Mouse (Mus musculus) testis, adult 2 months (tissue): Measurements from ENCODE around the gene Fam189b. TPM values are rescaled to one million over a fixed set of nuclear protein-coding genes. Genes with fewer than 3 reads are reported as not detected.

Experiments
- H3K27ac ChIP-seq: fragments of 200-500 bp; 2 replicates; pipeline ENCODE4 v1.5.1; 2012; ENCODE audit warnings: low read depth, low read length; ENCODE audit not compliant: control insufficient read depth, insufficient read depth
- H3K27me3 ChIP-seq: fragments of 200-500 bp; 2 replicates; pipeline ENCODE4 v1.6.1; 2012; ENCODE audit warnings: mild to moderate bottlenecking, low read length, moderate library complexity; ENCODE audit not compliant: control insufficient read depth, insufficient read depth
- H3K36me3 ChIP-seq: fragments of 200-500 bp; 2 replicates; pipeline ENCODE4 v1.6.1; 2012; ENCODE audit warnings: mild to moderate bottlenecking, low read length; ENCODE audit not compliant: control insufficient read depth, insufficient read depth
- H3K4me1 ChIP-seq: fragments of 200-500 bp; 2 replicates; pipeline ENCODE4 v1.6.1; 2012; ENCODE audit warnings: low read length; ENCODE audit not compliant: control insufficient read depth, insufficient read depth
- H3K4me3 ChIP-seq: fragments of 200-500 bp; 2 replicates; pipeline ENCODE4 v1.5.1; 2012; ENCODE audit warnings: low read depth, mild to moderate bottlenecking, low read length, moderate library complexity, mixed read lengths; ENCODE audit not compliant: control insufficient read depth
- CTCF ChIP-seq: fragments of 200-500 bp; IDR thresholded peaks from 2 replicates; pipeline ENCODE4 v1.5.1; 2012; ENCODE audit warnings: low read depth, mild to moderate bottlenecking, inconsistent platforms, low read length, moderate library complexity; ENCODE audit not compliant: control insufficient read depth, insufficient read depth, insufficient replicate concordance
- POLR2A ChIP-seq: fragments of 200-500 bp; IDR thresholded peaks from 2 replicates; pipeline ENCODE4 v1.6.1; 2012; ENCODE audit warnings: low read depth, mild to moderate bottlenecking, inconsistent platforms, low read length, moderate library complexity; ENCODE audit not compliant: control insufficient read depth
- polyA plus RNA-seq: library from polyadenylated mRNA; depleted of rRNA; stranded (reverse); fragments of >200 nt; gene quantifications from 2 replicates; pipeline ENCODE4 v1.2.3, GENCODE M21; 2012; rRNA removed

Fam189b gene
- polyA plus RNA-seq, 1 experiment: 5.7 TPM

DNA sequence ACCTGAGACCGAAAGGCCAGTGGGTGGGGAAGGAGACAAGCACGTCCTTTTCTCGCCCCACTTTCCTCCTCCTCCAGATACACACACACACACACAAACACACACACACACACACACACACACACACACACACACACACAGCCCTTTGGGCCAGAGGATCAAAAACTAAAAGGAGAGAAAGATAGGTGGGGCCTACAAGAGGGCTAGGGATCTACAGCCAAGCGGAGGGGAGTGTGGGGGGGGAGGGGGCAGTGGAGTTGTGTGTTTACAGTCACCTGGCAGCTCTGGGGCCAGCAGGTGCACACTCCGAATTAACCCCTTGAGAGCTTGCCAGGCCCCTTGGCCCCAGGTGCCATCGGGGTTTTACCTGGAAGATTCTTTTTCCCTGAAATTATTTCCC, 49.7 kb downstream of the Fam189b start:
- Histone ChIP-seq H3K27ac (no peak overlapping the region), H3K4me1 (peaks cover 6% of the 10 kb centered on the region), H3K4me3 (no peak overlapping the region), H3K27me3 (no peaks in the 10 kb centered on the region), H3K36me3 (no peaks in the 10 kb centered on the region)
- TF ChIP-seq CTCF: no peak
- TF ChIP-seq POLR2A: no peak

GRCm38 (mm10) chr3:89233562-89234110, 50.7 kb downstream of the Fam189b start:
- H3K4me3 ChIP-seq: no peak overlapping the region
- H3K36me3 ChIP-seq: no peaks in the 10 kb centered on the region
- H3K27ac ChIP-seq: no peak overlapping the region
- TF ChIP-seq POLR2A (no peak), CTCF (no peak)
- peaks cover 3% of the 10 kb centered on the region for H3K4me1 ChIP-seq
- H3K27me3 ChIP-seq: no peaks in the 10 kb centered on the region

DNA sequence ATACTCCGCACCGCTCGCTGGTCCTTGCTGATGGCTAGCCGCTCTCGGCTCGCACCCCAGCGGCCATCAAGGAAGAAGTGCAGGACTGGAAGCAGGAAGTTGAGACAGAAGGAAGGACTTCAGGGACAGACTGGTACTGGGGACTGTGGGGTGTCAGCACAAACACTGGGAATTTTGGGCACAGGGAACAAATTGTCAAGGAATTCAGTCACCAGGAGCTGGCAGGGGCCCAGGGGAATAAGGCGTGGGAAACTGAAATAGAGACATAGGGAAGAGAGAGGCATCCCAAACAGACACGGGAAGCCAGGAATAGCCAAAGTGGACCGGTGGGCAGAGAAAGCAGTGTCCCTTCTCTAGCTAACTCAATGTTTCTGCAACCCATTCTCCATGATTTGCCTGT, 53.6 kb downstream of the Fam189b start:
- no peaks in the 10 kb centered on the region for H3K36me3 ChIP-seq

GRCm38 (mm10) chr3:89237682-89238081, 54.7 kb downstream of the Fam189b start:
- Histone ChIP-seq H3K4me1 (no peaks in the 10 kb centered on the region), H3K27ac (no peak overlapping the region), H3K4me3 (no peak overlapping the region), H3K27me3 (no peaks in the 10 kb centered on the region), H3K36me3 (no peaks in the 10 kb centered on the region)
- no peak for TF ChIP-seq CTCF
- TF ChIP-seq POLR2A: no peak

More for the DNA sequence above, 53.6 kb downstream of the Fam189b start:
- Histone ChIP-seq H3K4me1 (no peaks in the 10 kb centered on the region), H3K27me3 (no peaks in the 10 kb centered on the region), H3K27ac (no peak overlapping the region), H3K4me3 (no peak overlapping the region)
- TF ChIP-seq POLR2A (no peak), CTCF (no peak)

- H3K4me3 ChIP-seq: no peak overlapping the region
- no peak overlapping the region for H3K27ac ChIP-seq
- TF ChIP-seq CTCF (no peak), POLR2A (no peak)
- H3K4me1 ChIP-seq: peaks cover 3% of the 10 kb centered on the region; the same call in 1 of the 2 replicates
- no peaks in the 10 kb centered on the region for H3K27me3 ChIP-seq
- no peaks in the 10 kb centered on the region for H3K36me3 ChIP-seq
Measured at GRCm38 (mm10) chr3:89238494-89238893, 55.6 kb downstream of the Fam189b start.

Other genes starting within 250 kb of the Fam189b start
- 5.6 and 6.1 TPM in 2 replicates for gene Ash1l, start 232.5 kb upstream of the Fam189b start, polyA plus RNA-seq
- gene Dap3, start 232.0 kb upstream of the Fam189b start, polyA plus RNA-seq: 181 and 189 TPM in 2 replicates
- gene Rusc1, start 89.8 kb upstream of the Fam189b start, polyA plus RNA-seq: 7.3 and 9.0 TPM in 2 replicates
- not detected in 2 replicates for gene Gm43738, start 82.0 kb upstream of the Fam189b start, polyA plus RNA-seq
- 109 and 114 TPM in 2 replicates for gene Fdps, start 81.2 kb upstream of the Fam189b start, polyA plus RNA-seq
- not detected in 2 replicates for gene Pklr, start 47.0 kb upstream of the Fam189b start, polyA plus RNA-seq
- 1.7 and 2.2 TPM in 2 replicates for gene Hcn3, start 22.9 kb upstream of the Fam189b start, polyA plus RNA-seq
- 48.3 and 50.6 TPM in 2 replicates for gene Clk2, start 18.3 kb upstream of the Fam189b start, polyA plus RNA-seq
- 70.9 and 73.0 TPM in 2 replicates for gene Scamp3, start 5.7 kb upstream of the Fam189b start, polyA plus RNA-seq
- 17.4 and 19.9 TPM in 2 replicates for gene Gba, start 19.8 kb downstream of the Fam189b start, polyA plus RNA-seq
- 66.6 and 73.2 TPM in 2 replicates for gene Thbs3, start 32.0 kb downstream of the Fam189b start, polyA plus RNA-seq
- gene Mtx1, start 43.9 kb downstream of the Fam189b start, polyA plus RNA-seq: 482 and 525 TPM in 2 replicates
- gene Muc1, start 45.9 kb downstream of the Fam189b start, polyA plus RNA-seq: 35.1 and 38.3 TPM in 2 replicates
- gene Krtcap2, start 62.8 kb downstream of the Fam189b start, polyA plus RNA-seq: 30.7 and 43.7 TPM in 2 replicates
- gene Trim46, start 63.2 kb downstream of the Fam189b start, polyA plus RNA-seq: 27.7 and 27.9 TPM in 2 replicates
- 42.2 and 53.9 TPM in 2 replicates for gene Dpm3, start 76.2 kb downstream of the Fam189b start, polyA plus RNA-seq
- gene Slc50a1, start 87.4 kb downstream of the Fam189b start, polyA plus RNA-seq: 9.7 and 12.7 TPM in 2 replicates
- gene Efna1, start 98.0 kb downstream of the Fam189b start, polyA plus RNA-seq: 1.1 and 1.7 TPM in 2 replicates
- 9.9 and 13.3 TPM in 2 replicates for gene Efna3, start 139.8 kb downstream of the Fam189b start, polyA plus RNA-seq
- gene Efna4, start 154.9 kb downstream of the Fam189b start, polyA plus RNA-seq: 1.1 and 1.6 TPM in 2 replicates
- gene Adam15, start 166.9 kb downstream of the Fam189b start, polyA plus RNA-seq: 39.7 and 51.1 TPM in 2 replicates
- gene Dcst2, start 178.8 kb downstream of the Fam189b start, polyA plus RNA-seq: 108 and 110 TPM in 2 replicates
- gene Dcst1, start 182.1 kb downstream of the Fam189b start, polyA plus RNA-seq: 74.5 and 81.0 TPM in 2 replicates
- gene Zbtb7b, start 211.6 kb downstream of the Fam189b start, polyA plus RNA-seq: 4.4 and 5.9 TPM in 2 replicates
- not detected in 2 replicates for gene Lenep, start 219.7 kb downstream of the Fam189b start, polyA plus RNA-seq
- gene Flad1, start 228.7 kb downstream of the Fam189b start, polyA plus RNA-seq: 67.6 and 71.8 TPM in 2 replicates
- gene Cks1b, start 235.2 kb downstream of the Fam189b start, polyA plus RNA-seq: 14.7 and 16.5 TPM in 2 replicates
- gene Shc1, start 235.3 kb downstream of the Fam189b start, polyA plus RNA-seq: 15.7 and 17.3 TPM in 2 replicates
- gene Pygo2, start 247.1 kb downstream of the Fam189b start, polyA plus RNA-seq: 18.1 and 19.6 TPM in 2 replicates